Mouse (Mus musculus): ENCODE data around the gene Cebpb. TPM values are rescaled to one million over a fixed set of nuclear protein-coding genes. Genes with fewer than 3 reads are reported as not detected.

Cebpb gene
- polyA plus RNA-seq, 1 experiment from 2014 or later, result 3.6 TPM

Small RNA genes lying within 50 kb of the gene (microRNA-seq; reads per million reads assigned to microRNA genes)
- not detected for gene Gm22355

Other genes starting within 250 kb of the Cebpb start
- gene Rnf114, start 196.3 kb upstream of the Cebpb start, polyA plus RNA-seq (2016; fragmentation: Nextera tagmentation; extraction: Ambion mirVana), result 130 and 134 TPM in 2 replicates
- gene Spata2, start 196.0 kb upstream of the Cebpb start, polyA plus RNA-seq (2016; fragmentation: Nextera tagmentation; extraction: Ambion mirVana), result 24.2 and 25.7 TPM in 2 replicates
- 21.7 and 23.2 TPM in 2 replicates for gene Snai1, start 150.7 kb upstream of the Cebpb start, polyA plus RNA-seq (2016; fragmentation: Nextera tagmentation; extraction: Ambion mirVana)
- 315 and 326 TPM in 2 replicates for gene Ube2v1, start 56.8 kb upstream of the Cebpb start, polyA plus RNA-seq (2016; fragmentation: Nextera tagmentation; extraction: Ambion mirVana)
- gene Gm20431, start 27.4 kb upstream of the Cebpb start, polyA plus RNA-seq (2016; fragmentation: Nextera tagmentation; extraction: Ambion mirVana), result 11.7 and 12.8 TPM in 2 replicates
- 42.0 and 45.2 TPM in 2 replicates for gene Tmem189, start 907 bp downstream of the Cebpb start, polyA plus RNA-seq (2016; fragmentation: Nextera tagmentation; extraction: Ambion mirVana)
- 118 and 130 TPM in 2 replicates for gene Ptpn1, start 243.1 kb downstream of the Cebpb start, polyA plus RNA-seq (2016; fragmentation: Nextera tagmentation; extraction: Ambion mirVana)